Mouse (Mus musculus) megakaryocyte progenitor cell, adult 5-6 weeks (primary cell): ENCODE measurements at regions not wholly inside any gene's neighbourhood (a gene's known extent, or its start where the extent isn't known, plus 50 kb on each side); places are given as distances from the start of the nearest gene placed in this dataset.
A peak's percentile ranks its signal among the peaks of the same experiment; 100 is the strongest.

Experiments
- ATAC-seq: replicated peaks from 2 replicates; pipeline ENCODE4 v1.8.0; 2016; ENCODE audit warnings: mild to moderate bottlenecking, moderate TSS enrichment, inconsistent platforms; ENCODE audit not compliant: poor library complexity

- peak; percentile 75 for ATAC-seq
These were observed 309.6 kb upstream of the Jarid2 start for GRCm38 (mm10) chr13:44419472-44420226.

- no peak for ATAC-seq
These were observed 309.1 kb upstream of the Jarid2 start for GRCm38 (mm10) chr13:44420227-44420592.

GRCm38 (mm10) chr13:44420941-44421340 is 308.3 kb upstream of the Jarid2 start:
- ATAC-seq: no peak

- ATAC-seq: no peak
These were observed 307.8 kb upstream of the Jarid2 start for GRCm38 (mm10) chr13:44421426-44421825.

- no peak for ATAC-seq
These were observed 307.4 kb upstream of the Jarid2 start for GRCm38 (mm10) chr13:44421922-44422321.

GRCm38 (mm10) chr13:44430492-44430891 is 298.8 kb upstream of the Jarid2 start:
- ATAC-seq: no peak

GRCm38 (mm10) chr13:44437709-44438108 is 291.6 kb upstream of the Jarid2 start:
- no peak for ATAC-seq

- no peak for ATAC-seq
These were observed 288.2 kb upstream of the Jarid2 start for GRCm38 (mm10) chr13:44441061-44441460.

- ATAC-seq: no peak
These were observed 280.0 kb upstream of the Jarid2 start for GRCm38 (mm10) chr13:44449216-44449830.

- ATAC-seq: no peak
These were observed 278.1 kb upstream of the Jarid2 start for GRCm38 (mm10) chr13:44451224-44451623.

- no peak for ATAC-seq
These were observed 276.1 kb upstream of the Jarid2 start for GRCm38 (mm10) chr13:44453131-44453530.

GRCm38 (mm10) chr13:44454136-44454535 is 275.1 kb upstream of the Jarid2 start:
- ATAC-seq: no peak

- ATAC-seq: no peak
These were observed 274.1 kb upstream of the Jarid2 start for GRCm38 (mm10) chr13:44455193-44455592.

- ATAC-seq: no peak
These were observed 270.5 kb upstream of the Jarid2 start for GRCm38 (mm10) chr13:44458744-44459143.

- ATAC-seq: no peak
These were observed 270.1 kb upstream of the Jarid2 start for GRCm38 (mm10) chr13:44459148-44459547.

GRCm38 (mm10) chr13:44463675-44464074 is 265.6 kb upstream of the Jarid2 start:
- peak; percentile 83 for ATAC-seq

- ATAC-seq: no peak
These were observed 263.7 kb upstream of the Jarid2 start for GRCm38 (mm10) chr13:44465567-44465966.

GRCm38 (mm10) chr13:44468963-44469674 is 260.2 kb upstream of the Jarid2 start:
- no peak for ATAC-seq

GRCm38 (mm10) chr13:44469675-44470074 is 259.6 kb upstream of the Jarid2 start:
- ATAC-seq: no peak

GRCm38 (mm10) chr13:44473200-44473599 is 256.1 kb upstream of the Jarid2 start:
- ATAC-seq: no peak

- no peak for ATAC-seq
These were observed 252.4 kb upstream of the Jarid2 start for GRCm38 (mm10) chr13:44476901-44477300.

- peak; percentile 49 for ATAC-seq
These were observed 249.1 kb upstream of the Jarid2 start for GRCm38 (mm10) chr13:44480128-44480527.
